Mouse (Mus musculus) heart, embryonic 15.5 days (tissue): ENCODE data around the gene Ptprd. TPM values are rescaled to one million over a fixed set of nuclear protein-coding genes. Genes with fewer than 3 reads are reported as not detected.

ENCODE experiments used
- ATAC-seq: fragments of 200-750 bp; cut with Nextera tagmentation; replicated peaks from 2 replicates; pipeline ENCODE4 v1.8.0; 2017; ENCODE audit warnings: low read depth, moderate TSS enrichment; ENCODE audit not compliant: insufficient number of reproducible peaks, insufficient read depth, low FRiP score
- H3K27ac ChIP-seq: fragments of 300-500 bp; sonication (generic); 2 replicates; pipeline ENCODE4 v1.5.1; 2015; ENCODE audit warnings: mild to moderate bottlenecking, inconsistent platforms
- H3K27me3 ChIP-seq: fragments of 300-500 bp; sonication (generic); 2 replicates; pipeline ENCODE4 v1.6.1; 2015; ENCODE audit warnings: inconsistent platforms
- H3K36me3 ChIP-seq: fragments of 300-500 bp; sonication (generic); 2 replicates; pipeline ENCODE4 v1.6.1; 2015; ENCODE audit warnings: mild to moderate bottlenecking, inconsistent platforms
- H3K4me1 ChIP-seq: fragments of 300-500 bp; sonication (generic); replicated peaks from 2 replicates; pipeline ENCODE4 v1.6.1; 2015; ENCODE audit warnings: inconsistent platforms
- H3K4me2 ChIP-seq: fragments of 300-500 bp; sonication (generic); 2 replicates; pipeline ENCODE4 v1.6.1; 2015; ENCODE audit warnings: inconsistent platforms, mild to moderate bottlenecking, moderate library complexity
- H3K4me3 ChIP-seq: fragments of 300-500 bp; sonication (generic); 2 replicates; pipeline ENCODE4 v1.5.1; 2015; ENCODE audit warnings: mild to moderate bottlenecking, inconsistent platforms
- H3K9ac ChIP-seq: fragments of 300-500 bp; sonication (generic); 2 replicates; pipeline ENCODE4 v1.6.1; 2015; ENCODE audit warnings: mild to moderate bottlenecking, inconsistent platforms
- H3K9me3 ChIP-seq: fragments of 300-500 bp; sonication (generic); replicated peaks from 2 replicates; pipeline ENCODE4 v1.6.1; 2016; ENCODE audit warnings: inconsistent platforms
- WGBS: fragments of 180-500 bp; shearing (Covaris S2); methylation state at CpG from one replicate; pipeline ENCODE4 v1.1.7; 2015; ENCODE audit warnings: mixed read lengths; 5-methylcytosine and 5-hydroxymethylcytosine counted together
- polyA plus RNA-seq: library from polyadenylated mRNA; unstranded; fragments of >200 nt; fragmentation: Nextera tagmentation; extraction: Ambion mirVana; gene quantifications from 2 replicates; pipeline ENCODE4 v1.2.1, GENCODE M21; 2015

The Ptprd gene
- polyA plus RNA-seq, 1 experiment from 2014 or later, result 9.4 TPM

- Histone ChIP-seq H3K27me3 (no peaks in the 10 kb centered on the region), H3K36me3 (no peaks in the 10 kb centered on the region), H3K4me3 (no peak overlapping the region), H3K4me2 (no peak overlapping the region), H3K4me1 (peaks cover 4% of the 10 kb centered on the region; the same call in 1 of the 2 replicates), H3K9ac (no peak overlapping the region), H3K27ac (no peak overlapping the region), H3K9me3 (no peaks in the 10 kb centered on the region)
- no peak for ATAC-seq
- WGBS, result 77% methylated on average over 1 of the region's 1 CpGs
Observed at GRCm38 (mm10) chr4:76175086-76175485, 2036.7 kb downstream of the Ptprd start.

- H3K27ac ChIP-seq, result no peak overlapping the region
- no peaks in the 10 kb centered on the region for H3K4me1 ChIP-seq
- no peaks in the 10 kb centered on the region for H3K9me3 ChIP-seq
- no peak overlapping the region for H3K4me2 ChIP-seq
- no peaks in the 10 kb centered on the region for H3K36me3 ChIP-seq
- no peak overlapping the region for H3K9ac ChIP-seq
- H3K4me3 ChIP-seq, result no peak overlapping the region
- no peaks in the 10 kb centered on the region for H3K27me3 ChIP-seq
- no peak for ATAC-seq
- 82% methylated on average over 1 of the region's 1 CpGs for WGBS
Observed at GRCm38 (mm10) chr4:76155750-76156149, 2056.0 kb downstream of the Ptprd start.

- Histone ChIP-seq H3K9me3 (no peaks in the 10 kb centered on the region), H3K4me1 (no peaks in the 10 kb centered on the region), H3K4me3 (no peak overlapping the region), H3K27me3 (no peaks in the 10 kb centered on the region), H3K36me3 (no peaks in the 10 kb centered on the region), H3K4me2 (no peak overlapping the region), H3K27ac (no peak overlapping the region), H3K9ac (no peak overlapping the region)
- WGBS, result 65% methylated on average over 2 of the region's 2 CpGs
- ATAC-seq, result no peak
Observed at GRCm38 (mm10) chr4:76154190-76154589, 2057.6 kb downstream of the Ptprd start.

DNA sequence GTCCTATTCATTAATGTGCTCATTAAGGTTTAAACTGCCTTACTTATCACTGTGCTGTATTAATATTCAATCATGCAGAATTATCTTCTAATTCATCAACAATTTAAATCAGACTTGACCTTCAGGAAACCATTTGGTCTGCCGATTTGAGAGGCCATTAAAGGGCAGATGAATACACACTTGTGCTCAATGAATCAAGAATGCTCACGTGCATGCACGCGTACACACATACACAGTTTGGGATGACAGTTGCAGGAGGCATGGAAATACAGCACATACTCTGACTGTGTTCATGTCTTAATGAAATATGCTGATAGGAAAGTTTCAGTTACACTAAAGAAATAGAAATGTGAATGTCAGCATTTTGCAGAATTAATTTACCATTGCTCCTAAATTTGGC lies 2066.8 kb downstream of the Ptprd start:
- H3K4me2 ChIP-seq, result no peak overlapping the region
- ATAC-seq, result no peak
- no peak overlapping the region for H3K9ac ChIP-seq
- no peaks in the 10 kb centered on the region for H3K36me3 ChIP-seq
- no peaks in the 10 kb centered on the region for H3K4me1 ChIP-seq
- no peak overlapping the region for H3K4me3 ChIP-seq
- H3K9me3 ChIP-seq, result no peaks in the 10 kb centered on the region
- H3K27me3 ChIP-seq, result no peaks in the 10 kb centered on the region
- H3K27ac ChIP-seq, result no peak overlapping the region
- WGBS, result 89% methylated on average over 4 of the region's 4 CpGs

DNA sequence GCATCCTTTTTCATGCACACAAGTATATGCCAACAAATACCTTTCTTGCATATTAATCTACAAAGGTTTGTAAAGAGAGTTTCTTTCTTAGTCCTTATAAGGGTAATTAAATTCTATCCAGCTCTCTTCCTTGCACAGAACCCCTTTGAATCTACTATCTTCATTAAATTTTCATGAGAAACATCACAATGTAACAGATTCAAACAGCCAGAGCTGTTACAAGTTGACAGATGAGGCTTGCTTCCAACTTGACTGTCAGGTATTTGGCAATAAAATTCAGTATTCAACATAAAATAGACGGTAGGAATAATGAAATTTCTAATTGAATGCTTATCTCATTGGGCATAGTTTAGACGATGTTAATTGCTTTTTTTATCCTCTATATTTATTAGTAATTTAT lies 2067.4 kb downstream of the Ptprd start:
- Histone ChIP-seq H3K27ac (no peak overlapping the region), H3K9me3 (no peaks in the 10 kb centered on the region), H3K4me2 (no peak overlapping the region), H3K27me3 (no peaks in the 10 kb centered on the region), H3K4me3 (no peak overlapping the region), H3K9ac (no peak overlapping the region), H3K36me3 (no peaks in the 10 kb centered on the region), H3K4me1 (no peaks in the 10 kb centered on the region)
- ATAC-seq, result no peak
- 76% methylated on average over 2 of the region's 2 CpGs for WGBS

GRCm38 (mm10) chr4:76137901-76138300 lies 2073.9 kb downstream of the Ptprd start:
- 71% methylated on average over 3 of the region's 3 CpGs for WGBS

GRCm38 (mm10) chr4:76136625-76137024 lies 2075.1 kb downstream of the Ptprd start:
- Histone ChIP-seq H3K27ac (no peak overlapping the region), H3K9me3 (no peaks in the 10 kb centered on the region), H3K4me2 (no peak overlapping the region), H3K9ac (no peak overlapping the region), H3K4me1 (no peaks in the 10 kb centered on the region), H3K27me3 (no peaks in the 10 kb centered on the region), H3K36me3 (no peaks in the 10 kb centered on the region), H3K4me3 (no peak overlapping the region)
- 88% methylated on average over 14 of the region's 14 CpGs for WGBS
- ATAC-seq, result no peak

More at GRCm38 (mm10) chr4:76137901-76138300, 2073.9 kb downstream of the Ptprd start:
- no peaks in the 10 kb centered on the region for H3K36me3 ChIP-seq
- no peak overlapping the region for H3K9ac ChIP-seq
- H3K4me1 ChIP-seq, result no peaks in the 10 kb centered on the region
- no peaks in the 10 kb centered on the region for H3K27me3 ChIP-seq
- no peak for ATAC-seq
- H3K27ac ChIP-seq, result no peak overlapping the region
- H3K4me3 ChIP-seq, result no peak overlapping the region
- H3K9me3 ChIP-seq, result no peaks in the 10 kb centered on the region
- H3K4me2 ChIP-seq, result no peak overlapping the region

DNA sequence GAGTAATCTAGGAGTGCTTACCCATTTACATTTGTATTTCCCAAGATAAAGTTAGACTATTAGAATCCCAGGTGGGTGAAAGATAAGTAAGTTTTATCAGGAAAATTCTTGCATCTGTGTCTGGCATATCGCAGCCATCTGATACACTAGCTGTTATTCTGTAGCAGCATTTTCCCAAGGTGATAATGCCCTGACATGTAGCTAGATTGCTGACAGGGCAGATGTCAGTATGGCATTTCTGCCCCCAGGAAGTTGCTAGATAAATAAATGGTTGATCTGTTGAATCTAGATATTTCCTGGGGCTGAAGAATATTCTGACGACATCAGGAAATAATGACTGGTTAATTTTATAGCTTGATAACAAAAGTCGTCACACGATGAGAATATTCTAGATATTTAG lies 2119.9 kb downstream of the Ptprd start:
- Histone ChIP-seq H3K27ac (no peak overlapping the region), H3K4me1 (no peaks in the 10 kb centered on the region), H3K4me3 (no peak overlapping the region), H3K9me3 (no peaks in the 10 kb centered on the region), H3K4me2 (no peak overlapping the region), H3K9ac (no peak overlapping the region), H3K36me3 (0 out of 2 replicates have a peak, but pooled peaks cover 4% of the 10 kb centered on the region), H3K27me3 (no peaks in the 10 kb centered on the region)
- no peak for ATAC-seq
- WGBS, result 79% methylated on average over 4 of the region's 4 CpGs

DNA sequence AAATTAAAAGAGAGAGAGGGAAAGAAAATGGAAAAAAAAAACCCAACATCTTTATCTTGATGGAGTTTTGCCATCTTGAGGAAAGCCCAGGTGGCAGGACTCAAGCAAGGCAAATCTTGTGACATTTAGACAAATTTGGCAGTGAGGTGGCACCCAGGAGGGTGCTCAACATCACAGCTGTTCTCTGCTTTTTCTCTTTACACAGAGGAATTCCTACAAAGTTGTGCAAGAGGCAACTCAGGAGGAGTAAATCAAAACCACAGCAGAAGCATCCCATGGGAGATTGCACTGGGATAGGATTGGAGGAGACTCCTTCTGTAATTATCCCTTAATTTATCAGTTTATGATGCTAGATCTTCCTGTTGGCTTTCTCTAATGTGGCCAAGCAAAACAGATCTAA lies 2121.9 kb downstream of the Ptprd start:
- Histone ChIP-seq H3K4me3 (no peak overlapping the region), H3K27me3 (no peaks in the 10 kb centered on the region), H3K9me3 (no peaks in the 10 kb centered on the region), H3K36me3 (peaks cover 11% of the 10 kb centered on the region; the same call in 1 of the 2 replicates), H3K4me2 (no peak overlapping the region), H3K4me1 (no peaks in the 10 kb centered on the region), H3K27ac (no peak overlapping the region), H3K9ac (no peak overlapping the region)
- ATAC-seq, result no peak

- 75% methylated on average over 1 of the region's 1 CpGs for WGBS
- no peak overlapping the region for H3K9ac ChIP-seq
- no peak overlapping the region for H3K27ac ChIP-seq
- H3K4me1 ChIP-seq, result 0 out of 2 replicates have a peak, but pooled peaks cover 6% of the 10 kb centered on the region
- no peak for ATAC-seq
- H3K36me3 ChIP-seq, result peaks cover 4% of the 10 kb centered on the region; the same call in 1 of the 2 replicates
- H3K4me2 ChIP-seq, result no peak overlapping the region
- no peaks in the 10 kb centered on the region for H3K27me3 ChIP-seq
- no peaks in the 10 kb centered on the region for H3K9me3 ChIP-seq
- no peak overlapping the region for H3K4me3 ChIP-seq
Observed at GRCm38 (mm10) chr4:76076051-76076450, 2135.7 kb downstream of the Ptprd start.

DNA sequence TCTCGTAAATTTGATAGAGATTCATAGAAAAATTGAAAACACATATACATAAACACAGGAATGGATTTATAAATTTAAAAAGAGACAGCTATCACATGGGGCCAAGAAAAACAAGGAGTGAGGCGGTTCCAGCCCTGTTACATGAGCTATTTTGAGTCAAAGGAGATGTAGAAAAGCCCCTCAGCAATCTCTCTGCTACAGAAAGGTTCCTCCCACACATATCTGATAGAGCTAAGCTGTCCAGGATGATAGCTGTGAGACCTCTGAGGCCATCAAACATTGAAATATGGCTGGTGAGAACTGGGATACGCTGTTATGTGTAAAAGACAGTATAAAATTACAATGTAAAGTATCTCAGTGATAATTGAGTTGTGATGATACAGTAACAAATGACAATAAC lies 2138.5 kb downstream of the Ptprd start:
- Histone ChIP-seq H3K36me3 (peaks cover 4% of the 10 kb centered on the region; the same call in 1 of the 2 replicates), H3K9ac (no peak overlapping the region), H3K9me3 (no peaks in the 10 kb centered on the region), H3K4me2 (no peak overlapping the region), H3K27ac (no peak overlapping the region), H3K4me3 (no peak overlapping the region), H3K27me3 (no peaks in the 10 kb centered on the region), H3K4me1 (0 out of 2 replicates have a peak, but pooled peaks cover 6% of the 10 kb centered on the region)
- no peak for ATAC-seq
- WGBS, result 60% methylated on average over 3 of the region's 3 CpGs

- H3K36me3 ChIP-seq, result peaks cover 4% of the 10 kb centered on the region; the same call in 1 of the 2 replicates
- H3K9me3 ChIP-seq, result no peaks in the 10 kb centered on the region
- no peak overlapping the region for H3K4me2 ChIP-seq
- no peaks in the 10 kb centered on the region for H3K27me3 ChIP-seq
- no peak overlapping the region for H3K4me3 ChIP-seq
- no peak overlapping the region for H3K27ac ChIP-seq
- H3K4me1 ChIP-seq, result 0 out of 2 replicates have a peak, but pooled peaks cover 6% of the 10 kb centered on the region
- no peak for ATAC-seq
- no peak overlapping the region for H3K9ac ChIP-seq
- 85% methylated on average over 6 of the region's 6 CpGs for WGBS
Observed at GRCm38 (mm10) chr4:76071720-76072119, 2140.0 kb downstream of the Ptprd start.
